Mouse (Mus musculus) megakaryocyte, embryonic 14.5 days (primary cell): ENCODE results near the gene Rbms3.

Source experiments
- FLI1 ChIP-seq: IDR thresholded peaks from 2 replicates; pipeline ENCODE4 v1.6.1; 2012; ENCODE audit warnings: low read length, inconsistent platforms, mixed read lengths
- GATA1 ChIP-seq: IDR thresholded peaks from 3 replicates; pipeline ENCODE4 v1.6.1; 2012; ENCODE audit warnings: mixed read lengths, low read length, inconsistent platforms, borderline replicate concordance

GRCm38 (mm10) chr9:117566293-117566692, 63.4 kb downstream of the Rbms3 start:
- TF ChIP-seq GATA1 = no peak
- TF ChIP-seq FLI1 = no peak
